Mouse (Mus musculus) 3T3-L1 (cell line): ENCODE measurements around the gene Tmem198.

ENCODE experiments used
- DNase-seq: peaks from one replicate; pipeline ENCODE4 v3.0.0-alpha.2; 2015; ENCODE audit warnings: low read depth, low spot score

The Tmem198 gene

DNA sequence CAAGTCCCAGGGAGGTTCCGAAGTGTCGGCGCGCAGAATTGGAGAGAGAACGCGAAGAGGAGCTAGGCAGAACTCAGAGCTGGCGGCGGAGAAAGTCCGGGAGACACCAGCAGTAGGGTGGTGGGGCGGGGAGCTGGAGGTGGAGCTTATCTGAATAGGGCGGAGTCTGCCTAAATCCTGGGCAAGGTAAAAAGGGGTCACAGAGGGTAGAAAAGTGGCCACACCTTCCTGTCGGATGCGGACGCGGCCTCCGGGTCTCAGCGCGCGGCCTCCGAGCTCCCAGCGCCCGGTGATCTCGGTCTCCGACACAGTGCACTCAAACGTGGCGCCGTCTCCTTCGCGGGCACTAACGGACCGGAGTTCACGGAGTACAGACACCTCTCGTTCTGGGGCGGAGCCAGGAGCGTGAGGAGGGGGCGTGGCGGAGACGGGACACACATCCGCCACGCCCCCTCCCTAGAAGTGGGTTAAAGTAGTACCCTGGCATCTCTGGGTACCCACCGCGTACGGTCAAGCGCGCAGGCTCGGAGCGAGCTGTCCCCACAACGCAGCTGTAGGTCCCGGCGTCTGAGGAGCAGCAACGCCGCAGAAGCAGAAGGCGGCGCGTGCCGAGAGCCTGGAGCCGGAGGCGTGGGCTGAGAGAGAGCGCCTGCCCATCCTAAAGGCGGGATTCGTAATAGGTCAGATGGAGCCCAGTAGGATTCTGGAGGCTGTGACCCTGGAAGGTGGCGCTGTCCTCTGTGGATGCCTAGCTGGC is 8.3 kb downstream of the Tmem198 start:
- no peak for DNase-seq

DNA sequence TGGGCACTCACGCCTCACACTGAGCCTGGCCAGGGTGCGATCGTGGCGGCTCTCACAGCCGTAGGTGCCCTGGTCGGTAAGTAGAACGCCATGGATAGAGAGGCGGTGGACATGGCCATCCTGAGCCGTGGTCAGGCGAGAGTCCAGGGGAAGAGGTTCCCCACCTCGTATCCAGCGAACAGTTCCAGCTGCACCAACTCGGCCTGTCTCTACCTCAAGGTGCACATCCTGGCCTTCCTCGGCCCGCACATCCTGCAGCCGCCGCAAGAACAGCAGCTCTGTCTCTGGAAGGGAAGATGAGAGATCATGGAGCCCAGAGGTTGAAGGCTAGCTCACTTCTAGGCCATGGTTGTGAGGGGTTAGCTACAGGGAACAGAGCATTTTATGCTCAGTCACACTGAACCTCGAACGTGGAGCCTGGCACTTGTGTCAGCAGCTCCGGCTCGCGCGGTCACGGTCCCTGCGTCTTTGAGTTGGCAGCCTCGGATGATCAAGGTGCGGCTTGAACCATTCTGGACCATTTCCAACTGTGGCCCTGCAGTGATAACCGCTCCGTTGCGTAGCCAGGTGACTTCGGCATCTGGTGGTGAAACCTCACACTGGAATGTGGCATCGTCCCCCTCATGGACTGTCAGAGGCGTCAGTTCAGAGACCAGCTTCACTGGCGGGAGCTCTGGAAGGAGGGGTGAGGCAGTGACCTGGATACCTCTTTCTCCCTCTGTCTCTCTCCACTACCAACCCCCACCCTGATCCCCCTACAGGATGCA is 11.6 kb downstream of the Tmem198 start:
- no peak for DNase-seq

DNA sequence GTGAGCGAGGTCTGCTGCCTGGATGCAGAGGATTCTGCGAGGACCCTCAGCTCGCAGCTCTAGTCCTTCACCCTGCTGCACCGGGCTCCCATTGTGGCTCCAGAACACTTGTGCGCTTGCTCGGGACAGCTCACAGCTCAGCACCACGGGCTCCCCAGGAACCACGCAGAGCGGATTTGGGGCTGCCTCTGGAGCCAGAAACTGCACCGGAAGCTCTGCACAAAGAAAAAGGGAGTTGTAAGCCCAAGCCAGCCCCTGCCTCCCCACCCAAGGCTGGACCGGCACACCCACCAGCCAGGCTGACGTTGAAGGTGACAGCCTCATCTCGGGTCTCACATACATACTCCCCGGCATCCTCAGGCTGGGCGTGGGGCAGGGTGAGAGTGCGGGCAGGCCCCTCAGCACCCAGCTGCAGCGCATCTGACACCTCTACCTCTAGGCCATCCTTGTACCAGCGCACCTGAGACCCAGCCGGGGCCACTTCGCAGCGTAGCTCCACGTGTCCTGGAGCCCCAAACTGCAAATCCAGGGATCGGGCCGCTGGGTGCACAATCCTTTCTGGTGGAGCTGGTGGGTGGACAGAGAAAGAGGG is 13.3 kb downstream of the Tmem198 start:
- no peak for DNase-seq

DNA sequence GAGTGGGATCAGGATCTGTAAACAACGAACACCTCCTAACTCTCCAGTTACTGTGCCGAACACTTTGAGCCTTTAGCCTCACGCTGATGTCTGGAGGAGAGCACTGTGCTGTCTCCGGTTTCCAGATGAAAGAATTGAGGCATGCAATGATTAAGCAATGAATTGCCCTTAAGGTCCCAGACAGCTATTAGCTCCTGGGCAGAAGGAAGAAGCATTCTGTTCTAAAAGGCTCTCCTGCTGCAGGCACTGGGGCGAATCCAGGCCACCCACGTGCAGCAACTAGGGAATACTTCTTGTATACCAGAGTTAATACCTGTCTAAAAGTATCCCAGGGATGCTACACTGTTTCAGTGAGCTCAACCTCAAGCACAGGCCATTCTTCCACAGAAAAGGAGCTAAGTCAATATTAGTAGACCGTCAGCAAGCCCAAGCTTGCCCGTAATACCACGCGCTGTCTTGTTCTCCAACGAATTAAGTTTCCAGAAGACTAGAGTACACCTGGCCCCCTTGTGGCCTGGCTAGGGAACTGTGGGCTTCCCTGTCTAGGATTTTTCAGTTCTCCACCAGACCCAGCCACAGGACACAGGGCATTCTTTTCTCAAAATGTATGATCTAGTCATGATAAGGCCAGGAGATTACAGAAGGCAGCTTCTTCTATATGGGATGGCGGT is 15.7 kb downstream of the Tmem198 start:
- DNase-seq, result peak; percentile 63

DNA sequence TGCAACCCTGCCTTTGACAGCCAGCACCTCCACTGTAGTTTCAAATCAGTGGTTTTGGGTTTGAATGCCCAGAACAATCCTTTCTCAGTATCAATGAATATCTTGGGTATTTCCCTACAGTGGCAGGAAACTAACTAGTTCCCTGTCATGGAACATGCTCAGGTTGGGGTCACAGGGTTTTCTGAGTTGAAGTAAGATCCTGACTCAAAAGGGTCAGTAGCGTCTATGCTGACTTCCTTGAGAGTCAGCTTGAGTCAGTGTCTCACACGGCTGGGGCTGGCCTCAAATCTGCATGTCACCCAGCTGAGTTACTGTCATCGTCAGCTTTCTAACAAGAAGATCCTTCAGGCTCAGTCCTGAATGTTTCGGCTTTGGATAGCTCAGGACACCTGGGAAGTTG is 19.6 kb downstream of the Tmem198 start:
- no peak for DNase-seq

DNA sequence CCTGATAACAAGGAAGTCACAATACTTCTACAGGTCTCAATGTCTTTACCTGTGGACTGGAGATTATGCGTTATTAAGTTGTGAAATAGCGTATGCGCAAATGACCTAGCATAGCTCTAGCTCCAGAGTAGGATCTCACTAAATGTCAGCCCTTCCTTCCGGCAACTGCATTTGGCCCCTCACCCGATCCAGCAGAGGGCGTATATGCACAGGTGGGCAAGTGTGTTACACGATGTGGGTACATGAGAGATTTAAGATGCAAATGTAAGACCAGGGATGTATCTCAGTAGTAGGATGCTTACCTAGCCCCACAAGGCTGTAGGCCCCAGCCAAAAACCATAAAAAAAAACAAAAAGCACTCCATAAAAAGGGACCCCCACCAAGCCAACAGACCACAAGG is 20.1 kb downstream of the Tmem198 start:
- DNase-seq, result no peak

GRCm38 (mm10) chr1:75501905-75502304 is 22.6 kb downstream of the Tmem198 start:
- DNase-seq, result no peak

DNA sequence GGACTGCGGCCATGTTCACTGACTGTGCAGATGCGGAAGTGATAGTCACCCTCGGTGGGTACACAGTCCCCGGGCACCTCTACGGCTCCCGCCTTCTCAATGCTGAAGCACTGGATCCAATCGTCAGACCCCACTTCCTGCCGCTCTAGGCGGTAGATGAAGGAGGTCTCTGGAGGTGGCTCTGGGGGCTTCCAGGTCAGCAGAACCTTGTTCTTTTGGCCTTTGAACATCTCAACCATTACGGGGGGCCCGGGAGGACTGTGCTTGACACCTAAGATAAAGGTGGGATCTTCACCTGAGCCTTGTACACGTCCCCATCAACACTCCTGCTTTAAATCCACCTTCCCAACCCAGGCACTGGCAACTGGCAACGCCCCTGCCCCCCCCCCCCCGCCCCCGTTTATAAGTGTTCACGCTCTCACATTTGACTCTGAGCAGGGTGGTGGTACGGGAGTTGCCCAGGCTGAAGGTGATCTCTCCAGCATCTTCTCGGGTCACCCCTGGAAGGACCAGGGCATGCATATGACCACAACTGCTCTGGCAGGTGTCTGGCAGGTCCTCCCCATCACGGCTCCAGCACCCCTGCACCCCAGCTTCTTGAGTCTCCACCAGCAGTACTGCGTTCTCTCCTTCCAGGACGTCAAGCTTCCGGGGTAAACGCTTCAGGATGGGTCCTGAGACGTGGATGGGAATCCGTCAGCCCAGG is 23.8 kb downstream of the Tmem198 start:
- DNase-seq, result no peak

GRCm38 (mm10) chr1:75503651-75503980 is 24.3 kb downstream of the Tmem198 start:
- DNase-seq, result no peak

- no peak for DNase-seq
These were observed 25.1 kb downstream of the Tmem198 start for GRCm38 (mm10) chr1:75504256-75505045.

GRCm38 (mm10) chr1:75505159-75505955 is 26.0 kb downstream of the Tmem198 start:
- DNase-seq, result peak; percentile 61

DNA sequence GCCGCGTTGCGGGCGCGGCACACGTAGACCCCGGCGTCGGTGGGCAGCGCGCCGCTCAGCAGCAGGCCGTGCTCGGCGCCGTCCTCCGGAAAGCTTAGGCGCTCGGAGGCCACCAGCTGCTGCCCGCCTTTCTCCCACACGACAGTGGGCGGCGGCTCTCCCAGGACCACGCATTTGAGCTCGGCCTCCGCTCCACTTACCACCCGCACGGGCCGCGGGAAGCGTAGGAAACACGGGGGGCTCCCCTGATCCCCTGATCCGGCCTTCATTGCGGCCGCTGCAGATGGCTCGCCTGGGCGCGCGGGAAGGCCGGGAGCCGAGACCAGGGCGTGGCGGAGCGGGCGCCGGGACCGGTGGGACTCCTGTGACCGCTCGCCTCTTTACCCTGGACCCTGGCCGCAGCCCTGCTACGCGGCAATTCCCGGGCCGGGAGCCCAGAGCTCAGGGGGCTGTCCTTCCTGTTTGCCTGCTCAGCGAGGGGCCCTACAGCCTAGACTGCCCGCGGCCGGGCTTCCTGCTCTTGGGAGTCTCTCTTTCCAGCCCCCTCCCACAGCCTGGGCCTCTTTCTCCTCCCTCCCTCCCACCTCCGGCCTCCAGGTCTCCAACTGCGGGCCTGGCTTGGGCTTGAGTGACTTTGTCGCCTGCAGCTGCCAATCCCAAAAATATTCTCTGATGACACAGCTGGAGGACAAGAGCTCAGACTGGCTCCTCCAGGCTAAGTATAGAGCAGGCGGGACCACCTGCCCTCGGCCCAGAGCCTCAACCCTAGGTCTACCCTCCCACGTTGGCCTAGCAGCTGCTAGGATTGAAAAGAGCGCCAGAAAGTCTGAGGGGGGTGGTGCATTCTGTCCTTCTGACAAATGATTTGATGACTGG is 26.9 kb downstream of the Tmem198 start, which contains the start of gene Obsl1:
Gene Obsl1, minus strand, starts transcription at position 497 of the 876 bp plus-strand sequence.
- peak; percentile 74 for DNase-seq

DNA sequence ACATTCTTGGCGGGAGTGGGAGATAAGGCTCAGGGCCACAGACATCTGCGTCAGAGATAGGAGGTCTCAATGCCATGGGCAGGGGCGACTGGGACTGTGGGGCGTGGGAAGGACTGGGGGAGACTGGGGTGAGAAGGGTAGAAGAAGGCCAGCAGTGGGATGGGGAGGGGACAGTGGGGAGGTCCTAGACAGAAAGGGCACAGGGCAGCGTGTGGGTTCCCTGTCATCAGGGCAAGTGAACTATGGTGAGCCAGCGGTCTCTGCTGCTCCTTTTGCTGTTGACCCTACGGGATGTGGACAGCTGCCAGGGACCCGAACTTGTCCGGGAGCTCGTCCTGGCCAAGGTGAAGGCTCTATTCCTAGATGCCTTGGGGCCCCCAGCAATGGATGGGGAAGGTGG is 27.7 kb downstream of the Tmem198 start, which contains the start of gene Inha:
Gene Inha, plus strand, starts transcription at position 72 of the 400 bp plus-strand sequence.
- DNase-seq, result no peak

DNA sequence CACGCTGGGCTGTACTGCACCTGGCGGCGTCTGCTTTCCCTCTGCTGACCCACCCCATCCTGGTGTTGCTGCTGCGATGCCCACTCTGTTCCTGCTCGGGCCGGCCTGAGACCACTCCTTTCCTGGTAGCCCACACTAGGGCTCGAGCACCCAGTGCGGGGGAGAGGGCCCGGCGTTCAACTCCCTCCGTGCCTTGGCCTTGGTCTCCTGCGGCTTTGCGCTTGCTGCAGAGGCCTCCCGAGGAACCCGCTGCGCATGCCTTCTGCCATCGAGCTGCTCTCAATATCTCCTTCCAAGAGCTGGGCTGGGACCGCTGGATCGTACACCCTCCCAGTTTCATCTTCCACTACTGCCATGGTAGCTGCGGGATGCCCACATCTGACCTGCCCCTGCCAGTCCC is 30.3 kb downstream of the Tmem198 start:
- DNase-seq, result no peak

DNA sequence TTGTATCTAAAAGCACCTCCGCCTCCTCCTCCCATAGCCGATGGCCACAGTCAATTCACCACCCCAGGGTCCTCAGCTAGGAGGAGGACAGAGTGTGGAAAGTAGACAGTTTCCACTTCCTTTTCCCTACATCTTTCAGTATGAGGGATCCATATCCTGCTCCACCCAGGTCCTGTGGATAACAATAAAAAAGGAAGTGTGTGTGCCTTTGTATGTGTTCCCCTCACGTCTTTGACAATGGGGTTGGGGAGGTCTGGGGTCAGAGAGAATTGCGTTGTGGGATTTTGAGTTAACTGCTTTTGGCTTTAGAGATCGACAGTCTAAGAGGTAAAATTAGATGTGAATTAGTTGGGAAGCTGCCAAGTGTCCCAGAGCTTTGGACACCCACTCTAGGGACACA is 30.8 kb downstream of the Tmem198 start:
- DNase-seq, result no peak

DNA sequence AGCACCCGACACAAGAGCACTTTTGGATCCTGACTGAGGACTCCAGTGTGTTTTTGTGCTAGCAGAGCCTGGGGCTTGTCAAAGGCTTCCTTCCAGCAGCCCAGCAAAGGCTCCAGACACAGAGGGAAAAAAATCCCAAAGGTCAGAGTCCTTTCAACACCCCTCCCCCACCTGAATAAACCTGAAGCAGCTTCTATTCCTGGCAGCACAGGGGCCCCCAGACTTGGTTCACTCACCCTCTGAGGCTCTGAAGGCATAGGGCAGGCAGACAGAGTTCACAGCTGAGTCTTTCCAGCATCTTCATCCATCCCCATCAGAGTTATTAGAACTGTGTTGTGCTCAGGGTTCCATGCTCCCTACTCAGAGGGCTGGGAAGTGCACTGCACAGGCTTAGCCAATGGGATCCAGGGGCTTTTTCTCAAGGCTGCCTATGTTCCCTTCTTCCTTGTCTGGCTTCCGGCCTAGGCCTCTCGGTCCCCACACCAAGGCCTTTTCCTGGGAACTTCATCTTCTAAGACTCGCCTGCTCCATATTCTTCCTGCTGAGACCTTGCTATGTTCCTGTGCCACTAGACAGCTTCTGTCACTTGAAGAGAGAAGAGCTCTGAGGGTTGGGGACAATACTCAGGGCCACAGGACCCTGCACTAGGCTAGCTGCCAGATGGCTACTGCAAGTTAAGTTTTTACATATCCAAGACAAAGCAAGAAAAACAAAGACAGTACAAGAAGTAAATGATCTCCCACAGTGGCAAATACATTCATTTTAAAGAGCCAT is 32.3 kb downstream of the Tmem198 start:
- DNase-seq, result no peak

GRCm38 (mm10) chr1:75512550-75512949 is 33.2 kb downstream of the Tmem198 start:
- no peak for DNase-seq
